Mouse (Mus musculus) liver, embryonic 14.5 days (tissue): Measurements from ENCODE around the gene Zfand4. TPM values are rescaled to one million over a fixed set of nuclear protein-coding genes. Genes with fewer than 3 reads are reported as not detected.

Experiments
- ATAC-seq: fragments of 200-750 bp; cut with Nextera tagmentation; 2 replicates; pipeline ENCODE4 v1.8.0; 2017; ENCODE audit warnings: moderate number of reproducible peaks, mild to moderate bottlenecking, moderate library complexity; ENCODE audit not compliant: insufficient read depth
- DNase-seq, 3 experiments: peaks; one replicate each; pipeline ENCODE4 v3.0.0-alpha.2; 2012 to 2013; ENCODE audit warnings: low read depth in 3 of 3, low spot score in 3 of 3
- H3K27ac ChIP-seq: fragments of 300-500 bp; sonication (generic); 2 replicates; pipeline ENCODE4 v1.5.1; 2014; ENCODE audit warnings: moderate library complexity, mild to moderate bottlenecking, control low read depth, inconsistent platforms
- H3K27me3 ChIP-seq: fragments of 300-500 bp; sonication (generic); 2 replicates; pipeline ENCODE4 v1.6.1; 2014; ENCODE audit warnings: mild to moderate bottlenecking, low read length, moderate library complexity; ENCODE audit not compliant: control insufficient read depth, insufficient read depth
- H3K36me3 ChIP-seq: fragments of 300-500 bp; sonication (generic); replicated peaks from 2 replicates; pipeline ENCODE4 v1.6.1; 2014; ENCODE audit warnings: low read depth; ENCODE audit not compliant: control insufficient read depth, insufficient read depth
- H3K4me1 ChIP-seq, 2 experiments: fragments of 200-500 bp in 1 of 2; fragments of 300-500 bp in 1 of 2; sonication (generic) in 1 of 2; replicated peaks; 2 replicates each; pipeline ENCODE4 v1.6.1; 2012 to 2014; ENCODE audit warnings: antibody characterized with exemption in 1 of 2, inconsistent platforms in 1 of 2, low read length in 1 of 2; ENCODE audit not compliant: control insufficient read depth in 2 of 2, insufficient read depth in 2 of 2
- H3K4me2 ChIP-seq: fragments of 300-500 bp; sonication (generic); 2 replicates; pipeline ENCODE4 v1.6.1; 2014; ENCODE audit warnings: low read depth, mild to moderate bottlenecking, control low read depth, moderate library complexity
- H3K4me3 ChIP-seq, 2 experiments: fragments of 200-500 bp in 1 of 2; fragments of 300-500 bp in 1 of 2; sonication (generic) in 1 of 2; 2 replicates each; pipeline ENCODE4 v1.5.1; 2012 to 2014; ENCODE audit warnings: low read depth in 2 of 2, low read length in 2 of 2, mild to moderate bottlenecking in 2 of 2, control low read depth in 1 of 2, inconsistent platforms in 1 of 2, moderate library complexity in 1 of 2; ENCODE audit not compliant: insufficient read depth in 1 of 2
- H3K9ac ChIP-seq: fragments of 300-500 bp; sonication (generic); replicated peaks from 2 replicates; pipeline ENCODE4 v1.6.1; 2014; ENCODE audit warnings: mild to moderate bottlenecking, control low read depth, moderate library complexity
- H3K9me3 ChIP-seq: fragments of 300-500 bp; sonication (generic); 2 replicates; pipeline ENCODE4 v1.6.1; 2016; ENCODE audit warnings: low read length, mixed read lengths; ENCODE audit not compliant: control insufficient read depth
- CTCF ChIP-seq: IDR thresholded peaks from 2 replicates; pipeline ENCODE4 v1.5.1; 2016; ENCODE audit warnings: antibody characterized with exemption, low read depth, control low read depth
- EP300 ChIP-seq: IDR thresholded peaks from 2 replicates; pipeline ENCODE4 v1.6.1; 2016; ENCODE audit warnings: antibody characterized with exemption, low read depth
- WGBS: fragments of 180-500 bp; shearing (Covaris S2); extraction: QIAGEN DNeasy Blood & Tissue Kit; methylation state at CpG from one replicate; pipeline ENCODE4 v1.1.7; 2014; ENCODE audit not compliant: insufficient replicate concordance; 5-methylcytosine and 5-hydroxymethylcytosine counted together
- polyA plus RNA-seq, 2 experiments: library from polyadenylated mRNA; depleted of rRNA in 1 of 2; stranded (reverse) in 1 of 2; unstranded in 1 of 2; fragments of >200 nt; fragmentation: Nextera tagmentation in 1 of 2; extraction: Ambion mirVana in 1 of 2; gene quantifications; 2 replicates each; pipeline versions ENCODE4 v1.2.1 to v1.2.3; 2012 to 2014

Zfand4 gene
- polyA plus RNA-seq, 2 experiments, result 3.2 to 4.4 TPM

DNA sequence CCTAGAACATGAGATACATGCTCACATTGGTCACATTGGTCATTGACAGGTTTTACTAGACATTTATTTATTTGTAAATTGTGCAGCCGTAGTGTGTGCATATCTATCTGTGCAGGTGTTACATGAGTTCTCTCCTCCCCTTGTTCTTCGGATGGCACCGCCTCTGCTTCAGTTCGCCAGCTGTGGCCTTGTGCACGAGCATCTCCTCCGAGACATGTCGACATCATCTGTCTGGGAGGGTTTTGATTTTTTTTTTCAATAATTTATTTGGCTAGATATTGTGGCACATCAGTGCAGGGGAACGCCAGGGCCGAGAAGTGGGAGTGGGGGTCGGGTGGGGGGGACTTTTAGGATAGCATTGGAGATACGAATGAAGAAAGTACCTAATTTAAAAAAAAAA lies 103.9 kb downstream of the Zfand4 start:
- H3K4me2 ChIP-seq, result no peak overlapping the region
- no peaks in the 10 kb centered on the region for H3K9me3 ChIP-seq
- peaks cover 30 to 35% of the 10 kb centered on the region in 2 experiments for H3K4me1 ChIP-seq
- H3K27ac ChIP-seq, result no peak overlapping the region
- no peak for DNase-seq
- H3K36me3 ChIP-seq, result peaks cover 22% of the 10 kb centered on the region
- no peak for ATAC-seq
- 56% methylated on average over 11 of the region's 11 CpGs for WGBS
- H3K9ac ChIP-seq, result no peak overlapping the region
- H3K4me3 ChIP-seq, result no peak overlapping the region
- TF ChIP-seq CTCF (no peak), EP300 (no peak)
- no peaks in the 10 kb centered on the region for H3K27me3 ChIP-seq

- Histone ChIP-seq H3K27ac (peak overlapping the region; percentile 84), H3K4me3 (peak overlapping the region; percentile 3; a peak in 3 of 4 replicates), H3K9me3 (no peaks in the 10 kb centered on the region), H3K36me3 (peaks cover 17% of the 10 kb centered on the region), H3K4me1 (peaks cover 41 to 45% of the 10 kb centered on the region in 2 experiments), H3K9ac (peak overlapping the region; percentile 53), H3K4me2 (peak overlapping the region; percentile 65), H3K27me3 (no peaks in the 10 kb centered on the region)
- no peak for TF ChIP-seq CTCF
- no peak for TF ChIP-seq EP300
- ATAC-seq, result peak; percentile 16; the same call in 1 of the 2 replicates
- WGBS, result 69% methylated on average over 1 of the region's 1 CpGs
- DNase-seq, result no peak
Measured at GRCm38 (mm10) chr6:116369811-116370210, 105.8 kb downstream of the Zfand4 start.

- peak; percentile 98 for ATAC-seq
- no peaks in the 10 kb centered on the region for H3K27me3 ChIP-seq
- H3K9ac ChIP-seq, result peak overlapping the region; percentile 53
- peaks cover 16% of the 10 kb centered on the region for H3K36me3 ChIP-seq
- DNase-seq, result peak; percentile 77 to 85 (median 83)
- H3K4me1 ChIP-seq, result peaks cover 42 to 45% of the 10 kb centered on the region in 2 experiments
- TF ChIP-seq EP300 (peak; percentile 80), CTCF (no peak)
- H3K4me3 ChIP-seq, result peak overlapping the region in 1 of 2 experiments; percentile 9; a peak in 1 of 4 replicates
- H3K4me2 ChIP-seq, result peak overlapping the region; percentile 65
- 53% methylated on average over 6 of the region's 6 CpGs for WGBS
- H3K27ac ChIP-seq, result peak overlapping the region; percentile 84
- H3K9me3 ChIP-seq, result no peaks in the 10 kb centered on the region
Measured at GRCm38 (mm10) chr6:116370216-116370976, 106.4 kb downstream of the Zfand4 start.

DNA sequence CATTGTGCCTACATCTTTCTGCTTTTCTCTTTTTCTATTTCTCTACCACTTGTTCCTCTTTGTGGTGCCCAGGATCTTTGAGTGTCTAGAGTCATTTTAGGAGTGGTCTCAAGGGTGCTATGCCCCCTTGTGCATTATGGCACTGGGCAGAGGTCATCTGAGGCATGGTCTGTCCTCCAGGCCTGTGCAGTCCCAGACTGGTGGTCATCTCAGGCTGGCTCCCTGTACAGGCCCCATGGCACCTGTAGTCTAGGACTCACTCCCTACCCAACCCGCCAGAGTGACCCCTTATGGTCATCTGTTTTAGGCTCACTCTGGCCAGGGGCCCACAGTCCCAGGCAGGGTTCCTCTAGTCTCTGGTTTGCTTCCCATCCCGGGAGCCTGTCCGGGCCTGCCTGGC lies 107.5 kb downstream of the Zfand4 start:
- Histone ChIP-seq H3K4me3 (no peak overlapping the region), H3K9me3 (no peaks in the 10 kb centered on the region), H3K4me1 (peaks cover 42 to 45% of the 10 kb centered on the region in 2 experiments), H3K4me2 (no peak overlapping the region), H3K9ac (no peak overlapping the region), H3K27ac (no peak overlapping the region), H3K36me3 (peaks cover 7% of the 10 kb centered on the region), H3K27me3 (no peaks in the 10 kb centered on the region)
- no peak for TF ChIP-seq CTCF
- TF ChIP-seq EP300, result no peak
- 89% methylated on average over 3 of the region's 3 CpGs for WGBS
- ATAC-seq, result no peak
- DNase-seq, result no peak

DNA sequence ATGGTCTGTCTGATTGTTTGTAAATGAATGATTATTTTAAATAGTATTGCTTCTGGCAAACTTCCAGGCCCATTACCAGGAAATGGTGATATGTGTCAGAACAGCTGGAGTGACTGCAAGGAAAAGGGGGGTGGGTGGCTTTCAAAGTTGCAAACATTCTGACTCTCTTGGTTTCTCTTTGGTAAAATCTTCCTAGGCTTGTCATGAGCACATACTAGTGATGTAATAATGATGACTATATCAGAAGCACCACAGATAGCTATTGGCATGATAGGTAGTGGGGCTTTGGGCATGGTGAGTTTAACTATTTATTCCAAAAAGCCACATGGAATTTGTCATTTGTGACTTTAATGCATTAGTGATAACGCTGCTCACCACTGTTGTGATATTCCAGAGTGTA lies 110.1 kb downstream of the Zfand4 start:
- Histone ChIP-seq H3K9me3 (no peaks in the 10 kb centered on the region), H3K9ac (no peak overlapping the region), H3K27me3 (no peaks in the 10 kb centered on the region), H3K4me1 (peaks cover 34 to 36% of the 10 kb centered on the region in 2 experiments), H3K4me2 (no peak overlapping the region), H3K36me3 (peaks cover 28% of the 10 kb centered on the region), H3K4me3 (no peak overlapping the region), H3K27ac (no peak overlapping the region)
- WGBS, result 94% methylated on average over 1 of the region's 1 CpGs
- DNase-seq (no peak), ATAC-seq (no peak)
- TF ChIP-seq CTCF (no peak), EP300 (no peak)
